Mouse (Mus musculus) thymus, adult 2 months (tissue): ENCODE data around the gene A1bg.

ENCODE experiments used
- CTCF ChIP-seq: fragments of 200-500 bp; IDR thresholded peaks from 2 replicates; pipeline ENCODE4 v1.5.1; 2012; ENCODE audit warnings: mild to moderate bottlenecking, control low read depth, low read length, moderate library complexity, borderline replicate concordance; ENCODE audit not compliant: control insufficient read depth, poor library complexity, insufficient read depth; ENCODE audit errors: extremely low read depth
- POLR2A ChIP-seq: fragments of 200-500 bp; IDR thresholded peaks from 2 replicates; pipeline ENCODE4 v1.6.1; 2012; ENCODE audit warnings: mild to moderate bottlenecking, low read length, control low read depth, moderate library complexity; ENCODE audit not compliant: control insufficient read depth, poor library complexity, insufficient read depth; ENCODE audit errors: extremely low read depth

DNA sequence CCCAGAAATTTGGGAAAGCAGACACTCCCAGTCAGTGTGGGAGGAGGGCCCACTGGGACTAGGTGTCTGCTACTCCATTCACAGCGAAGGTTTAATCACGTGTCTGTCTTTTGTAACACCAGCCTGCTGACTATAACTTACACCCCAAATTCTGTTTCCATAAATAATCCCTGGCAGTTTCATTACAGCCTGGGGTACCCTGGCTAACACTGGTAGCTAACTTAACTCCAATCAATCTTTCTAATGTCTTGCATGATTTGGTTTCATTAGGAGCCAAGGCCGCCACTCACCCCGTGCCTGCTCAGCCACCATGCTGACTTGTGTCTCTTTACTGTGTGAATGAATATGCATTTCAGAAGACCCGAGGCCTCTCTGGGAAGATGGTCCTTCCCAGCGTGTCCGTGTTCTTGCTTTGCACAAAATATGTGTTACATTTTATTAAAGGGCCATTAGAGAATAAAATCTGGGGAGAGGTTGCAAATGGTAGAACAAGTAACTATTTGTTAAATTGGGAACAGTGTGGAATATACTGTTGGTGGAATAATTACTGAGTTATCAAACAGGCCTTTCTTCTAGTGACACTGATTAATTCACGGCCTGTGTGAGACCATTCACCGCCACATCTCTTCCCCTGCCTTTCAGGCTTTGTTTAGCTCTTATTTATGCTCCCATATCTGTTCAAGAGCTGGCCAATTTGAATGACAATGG, 45.2 kb upstream of the A1bg start:
- TF ChIP-seq CTCF (no peak), POLR2A (no peak)
